Mouse (Mus musculus) embryo, embryonic 11 days (tissue): Measurements from ENCODE around the gene Lypd4.
"Not testable (repeated sequence)": the region's sequence is repeated elsewhere in the genome, so short reads cannot be mapped to it uniquely, and the experiment has no call there.

Source experiments
- DNase-seq: peaks from one replicate; pipeline ENCODE4 v3.0.0-alpha.2; 2015

Gene Lypd4

DNA sequence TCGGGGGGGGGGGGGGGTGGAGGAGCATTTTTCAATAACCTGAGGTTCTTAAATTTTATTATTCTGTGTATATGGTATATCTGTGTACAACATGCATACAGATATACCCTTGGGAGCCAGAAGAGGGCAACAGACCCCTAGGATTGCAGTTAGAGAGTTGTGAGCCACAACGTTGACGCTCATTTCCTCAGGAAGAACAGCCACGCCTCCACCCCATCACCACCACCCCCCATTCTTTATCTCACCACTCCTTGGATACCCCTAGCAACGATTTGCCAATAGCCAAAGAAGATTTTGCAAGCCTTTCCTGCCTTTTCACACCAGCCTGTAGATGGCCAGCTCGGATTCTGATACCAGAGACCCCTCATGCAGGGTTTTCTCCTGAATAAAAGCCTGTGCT, 24.0 kb downstream of the Lypd4 start:
- DNase-seq, result peak; percentile 62

GRCm38 (mm10) chr7:24845181-24845580, 24.6 kb downstream of the Lypd4 start:
- DNase-seq, result no peak

DNA sequence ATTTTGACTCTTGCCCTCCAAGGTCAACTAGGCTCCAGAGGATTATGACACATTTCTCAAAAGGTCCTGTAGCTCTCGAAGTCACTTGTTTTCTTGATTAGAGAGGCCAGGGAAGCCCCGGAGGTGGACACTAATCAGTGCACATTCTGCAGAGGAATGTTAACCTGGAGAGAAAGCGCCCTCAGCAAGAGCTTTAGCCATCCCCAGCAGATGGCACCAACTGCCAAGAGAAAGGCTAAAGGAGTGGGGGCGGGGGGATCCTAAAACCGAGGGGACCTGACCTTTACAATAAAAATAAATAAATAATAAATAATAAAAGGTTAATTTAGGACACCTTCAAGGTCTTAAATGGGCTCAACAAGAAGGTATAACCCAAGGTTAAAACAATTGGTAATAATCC, 25.6 kb downstream of the Lypd4 start:
- no peak for DNase-seq

DNA sequence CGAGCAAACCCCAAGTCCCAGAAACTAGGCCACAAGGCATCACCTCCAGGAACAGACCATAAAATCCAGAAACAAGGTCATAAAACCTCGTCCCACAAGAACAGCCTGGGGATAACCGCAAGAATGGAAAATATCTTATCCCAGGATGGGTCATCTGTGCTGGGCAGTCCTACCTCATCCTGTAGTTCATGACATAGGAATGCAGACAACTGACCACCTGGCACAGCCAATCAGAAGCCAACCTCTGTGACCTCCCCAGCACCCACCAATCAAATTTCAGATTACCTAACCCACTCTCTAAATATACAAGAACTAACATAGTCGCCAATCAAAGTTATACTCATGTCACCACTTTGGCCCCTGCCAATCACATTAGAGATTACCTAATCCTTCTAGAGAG, 28.7 kb downstream of the Lypd4 start:
- no peak for DNase-seq

- DNase-seq, result no peak
Measured at GRCm38 (mm10) chr7:24840331-24840730, 29.4 kb downstream of the Lypd4 start.

GRCm38 (mm10) chr7:24839410-24839808, 30.3 kb downstream of the Lypd4 start:
- no peak for DNase-seq

DNA sequence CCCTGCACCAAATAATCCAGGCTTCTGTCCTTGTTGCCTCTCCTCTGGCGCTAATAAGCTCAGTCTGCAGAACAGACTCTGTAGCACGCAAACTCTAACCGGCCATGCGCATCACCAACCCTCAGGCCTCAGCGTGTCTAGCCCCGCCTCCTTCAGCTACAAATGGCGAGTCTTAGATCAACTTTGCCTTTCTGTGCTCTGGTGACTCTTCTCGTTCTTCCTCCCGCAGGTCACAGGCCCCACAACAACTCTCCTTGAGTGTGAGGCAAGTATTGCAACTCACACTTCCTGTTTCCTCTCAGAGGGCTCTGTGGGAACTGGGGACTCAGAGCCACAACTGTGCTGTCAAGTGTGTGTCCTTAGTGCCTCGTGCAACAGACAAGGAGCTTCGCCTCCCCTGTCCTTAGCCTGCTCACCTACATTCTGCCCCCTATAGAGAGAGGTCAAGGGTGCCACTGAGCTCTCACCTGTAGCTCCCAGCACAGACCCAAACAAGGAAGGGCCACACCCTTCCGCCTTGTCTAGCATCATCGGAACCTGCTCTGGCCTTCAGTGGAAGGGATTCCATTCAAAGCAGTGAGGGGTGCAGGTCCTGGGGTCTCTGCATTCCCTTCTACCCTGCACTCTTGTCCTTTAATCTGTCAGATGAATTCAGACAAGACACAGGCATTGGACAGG, 30.9 kb downstream of the Lypd4 start:
- DNase-seq, result not testable (repeated sequence)

DNA sequence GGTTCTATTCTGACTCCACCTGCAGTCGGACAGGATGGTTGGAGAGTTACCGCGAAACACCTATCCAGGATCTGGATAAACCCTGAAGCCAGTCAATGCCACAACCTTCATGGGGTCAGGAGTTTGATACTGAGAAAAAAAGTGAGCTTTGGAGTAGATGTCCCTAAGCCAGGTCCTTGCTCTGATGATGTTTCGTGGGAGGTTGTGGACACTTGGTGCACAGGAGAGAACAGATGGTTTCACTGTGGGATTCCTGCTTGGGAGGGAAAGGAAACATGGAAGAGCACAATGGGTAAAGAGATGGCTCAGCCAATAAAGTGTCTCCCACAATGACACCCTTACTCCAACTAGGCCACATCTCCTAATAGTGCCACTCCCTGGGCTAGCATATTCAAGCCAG, 42.6 kb downstream of the Lypd4 start:
- no peak for DNase-seq

DNA sequence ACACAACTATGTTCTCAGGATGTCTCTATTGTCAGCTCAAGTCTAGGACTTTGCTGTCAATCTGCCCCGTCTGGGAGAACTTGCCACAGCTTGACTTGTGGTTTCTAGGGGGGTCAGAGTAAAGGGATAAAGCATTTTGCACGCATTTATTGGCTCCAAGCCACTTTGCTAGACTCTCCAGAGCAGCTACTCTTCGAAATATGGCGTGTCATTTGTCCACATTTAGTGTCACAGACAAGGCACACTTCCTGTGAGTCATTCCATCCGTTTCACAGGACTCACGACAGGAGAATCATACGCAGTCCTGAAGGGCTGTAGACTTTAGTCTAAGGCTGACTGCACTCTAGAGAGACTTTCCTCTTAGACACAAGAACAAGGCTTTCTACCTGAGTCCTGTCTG, 45.3 kb downstream of the Lypd4 start:
- DNase-seq, result no peak

GRCm38 (mm10) chr7:24817502-24817901, 52.2 kb downstream of the Lypd4 start:
- peak; percentile 82 for DNase-seq
